Comparison of ENCODE assay signal across 14 mouse cellular contexts in genomic region chr10:92428026-92428425, GRCm38 (mm10).
"Had no signal": no experiment of that assay in that cellular context is flagged by ENCODE, and none has a peak within 500 bp of the region (broad histone marks: within the 10 kb centered on the region; RNA-seq: fewer than 3 reads in every experiment).

No protein-coding gene starts in this region.

- H3K4me3 ChIP-seq: left cerebral cortex, adult 2 months; limb, embryonic 10.5 days; liver, embryonic 15.5 days; myocyte had no signal

- ATAC-seq: intestine, embryonic 16.5 days; lung, postnatal 0 days had no signal

- DNase-seq: kidney, adult 8-10 months; kidney, postnatal 14 days; lung, adult 2 months; lung, postnatal 4 days; thymus, adult 18-20 months; thymus, postnatal 14 days had no signal

- H3K4me2 ChIP-seq: liver, embryonic 11.5 days; liver, embryonic 15.5 days had no signal

- H3K9ac ChIP-seq: liver, embryonic 15.5 days had no signal

- H3K36me3 ChIP-seq: limb, embryonic 10.5 days; liver, embryonic 15.5 days had no signal

- H3K4me1 ChIP-seq: limb, embryonic 10.5 days; liver, embryonic 15.5 days had no signal

- H3K9me3 ChIP-seq: limb, embryonic 10.5 days; liver, embryonic 15.5 days had no signal

- H3K27me3 ChIP-seq: liver, embryonic 15.5 days had no signal

- H3K27ac ChIP-seq: left cerebral cortex, adult 2 months; limb, embryonic 10.5 days; liver, embryonic 15.5 days; stomach, postnatal 0 days had no signal
